In genomic region chr2:157493240-157493639, GRCm38 (mm10) we compare ENCODE assay signal across 19 mouse cellular contexts.
A peak's percentile ranks its signal among the peaks of the same experiment; 100 is the strongest.
DNase-seq lines count a peak whose midpoint lies in the region; TF ChIP-seq lines count a peak whose summit lies in the region.
"Had no signal": no experiment of that assay in that cellular context is flagged by ENCODE, and none has a peak within 500 bp of the region (broad histone marks: within the 10 kb centered on the region; RNA-seq: fewer than 3 reads in every experiment).

No protein-coding gene starts in this region.

- TF ChIP-seq CTCF in layer of hippocampus, adult 2 months (conservative IDR thresholded peaks at IDR 0.05) = no peak

- H3K4me3 ChIP-seq in layer of hippocampus, adult 2 months = no peak overlapping the region
- H3K4me3 ChIP-seq: embryonic facial prominence, embryonic 13.5 days; heart, embryonic 15.5 days; liver, embryonic 15.5 days; midbrain, embryonic 15.5 days had no signal

- peak; percentile 92 for DNase-seq in right cerebral cortex, adult 18-20 months
- DNase-seq in right cerebral cortex, postnatal 4 days = no peak
- peak; percentile 56 to 86 for DNase-seq in layer of hippocampus, adult 2 months (ENCODE audit: low spot score in 2 of 2)
- DNase-seq in left cerebral cortex, postnatal 36 days (ENCODE audit: low spot score in 2 of 2) = peak; percentile 80 to 84
- no peak for DNase-seq in cerebellum, postnatal 4 days (ENCODE audit: low spot score in 2 of 2)
- DNase-seq in liver = no peak
- DNase-seq in gastrocnemius, postnatal 10 days = no peak
- DNase-seq: adrenal gland, adult 8-10 months; cerebellum, adult 11 months; cerebellum, postnatal 10 days; gastrocnemius, postnatal 25 days; kidney, adult 2 months; kidney, postnatal 10 days; spleen, adult 18-20 months; thymus, postnatal 36 days had no signal

- intact Hi-C loops in left cerebral cortex, postnatal 36 days (cut with DNase I) = no loop called here

- H3K27ac ChIP-seq in layer of hippocampus, adult 2 months = peak overlapping the region; percentile 23; the same call in 1 of the 2 replicates
- H3K27ac ChIP-seq: embryonic facial prominence, embryonic 13.5 days; heart, embryonic 15.5 days; liver, embryonic 15.5 days; midbrain, embryonic 15.5 days had no signal

Comparison
In these comparisons a context has a peak if more than half of its experiments do, and no peak if none do; other contexts are left out.
1. DNase-seq: peak in right cerebral cortex, adult 18-20 months (single experiment), layer of hippocampus, adult 2 months (2 of 2) and left cerebral cortex, postnatal 36 days (2 of 2); none in right cerebral cortex, postnatal 4 days (single experiment), cerebellum, postnatal 4 days (0 of 2), liver (single experiment) and gastrocnemius, postnatal 10 days (single experiment).